Mouse (Mus musculus) layer of hippocampus, postnatal 10 days (tissue): ENCODE results near the gene Mfsd6l. TPM values are rescaled to one million over a fixed set of nuclear protein-coding genes. Genes with fewer than 3 reads are reported as not detected.

Experiments used
- DNase-seq, 2 experiments: peaks; one replicate each; pipeline ENCODE4 v3.0.0; 2021; ENCODE audit warnings: low spot score in 2 of 2
- total RNA-seq, 2 experiments: library from RNA; stranded (reverse); gene quantifications; 2 replicates each; pipeline ENCODE4 v1.2.3; 2021

The Mfsd6l gene
- total RNA-seq, 2 experiments from 2014 or later = 0.16 to 0.23 TPM

DNA sequence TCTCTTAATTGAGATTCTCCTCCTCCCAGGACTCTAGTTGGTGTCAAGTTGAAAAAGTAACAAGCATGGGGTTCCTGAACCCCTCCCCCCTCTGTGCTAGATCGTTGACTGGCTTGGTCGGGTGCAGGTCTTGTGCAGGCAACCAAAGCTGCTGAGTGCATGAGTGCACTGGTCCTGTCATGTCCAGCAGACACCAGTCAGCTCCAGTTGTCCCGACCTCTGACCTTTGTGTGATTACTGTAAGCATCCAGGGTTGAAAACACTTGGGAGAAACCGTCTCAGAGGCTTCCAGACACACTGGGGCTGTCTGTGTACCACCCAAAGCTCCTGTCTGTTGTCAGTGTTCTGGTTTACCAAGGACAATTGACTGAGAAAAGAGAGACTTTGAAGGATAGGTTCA lies 5.6 kb upstream of the Mfsd6l start:
- no peak for DNase-seq

DNA sequence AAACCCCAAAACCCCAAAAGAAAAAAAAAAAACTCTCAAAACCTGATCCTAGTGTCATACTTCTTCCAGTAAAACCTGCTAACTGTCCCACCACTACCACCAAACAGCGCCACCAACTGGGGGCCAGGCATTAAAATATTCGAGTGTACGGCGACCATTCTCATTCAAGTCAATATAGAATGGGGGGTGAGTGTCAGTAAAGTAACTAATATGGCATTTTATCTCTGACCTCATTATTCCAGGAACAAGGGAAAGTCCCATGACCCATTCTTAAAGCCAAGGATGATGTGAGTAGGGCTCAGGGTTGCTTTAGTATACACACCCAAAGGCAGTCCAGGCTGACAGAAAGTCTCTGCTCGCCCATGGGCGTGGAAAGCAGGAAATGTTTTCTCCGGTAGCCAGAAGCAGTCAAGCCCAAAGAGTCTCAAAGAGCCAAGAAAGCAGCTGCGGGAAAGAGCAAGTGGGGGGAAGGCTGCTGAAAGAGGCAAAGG lies 2.0 kb upstream of the Mfsd6l start:
- DNase-seq = peak; percentile 52

DNA sequence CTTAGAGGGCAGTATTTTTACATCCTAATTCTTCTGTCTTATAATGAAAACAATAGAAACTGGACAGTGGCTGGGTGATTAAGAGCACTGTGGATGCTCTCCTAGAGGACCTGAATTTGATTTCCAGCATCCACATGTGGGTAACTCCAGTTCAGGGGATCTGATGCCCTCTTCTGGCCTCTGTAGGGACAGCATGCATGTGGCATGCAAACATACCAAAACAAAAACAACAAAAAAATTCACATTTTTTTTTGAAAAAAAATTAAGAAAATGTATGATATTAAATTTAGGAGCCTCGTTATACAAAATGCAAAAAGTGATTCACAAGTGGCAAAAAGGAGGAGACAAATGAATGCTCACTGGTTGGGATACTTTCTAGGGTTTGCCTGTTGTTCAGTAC lies 3.6 kb downstream of the Mfsd6l start:
- DNase-seq = no peak

DNA sequence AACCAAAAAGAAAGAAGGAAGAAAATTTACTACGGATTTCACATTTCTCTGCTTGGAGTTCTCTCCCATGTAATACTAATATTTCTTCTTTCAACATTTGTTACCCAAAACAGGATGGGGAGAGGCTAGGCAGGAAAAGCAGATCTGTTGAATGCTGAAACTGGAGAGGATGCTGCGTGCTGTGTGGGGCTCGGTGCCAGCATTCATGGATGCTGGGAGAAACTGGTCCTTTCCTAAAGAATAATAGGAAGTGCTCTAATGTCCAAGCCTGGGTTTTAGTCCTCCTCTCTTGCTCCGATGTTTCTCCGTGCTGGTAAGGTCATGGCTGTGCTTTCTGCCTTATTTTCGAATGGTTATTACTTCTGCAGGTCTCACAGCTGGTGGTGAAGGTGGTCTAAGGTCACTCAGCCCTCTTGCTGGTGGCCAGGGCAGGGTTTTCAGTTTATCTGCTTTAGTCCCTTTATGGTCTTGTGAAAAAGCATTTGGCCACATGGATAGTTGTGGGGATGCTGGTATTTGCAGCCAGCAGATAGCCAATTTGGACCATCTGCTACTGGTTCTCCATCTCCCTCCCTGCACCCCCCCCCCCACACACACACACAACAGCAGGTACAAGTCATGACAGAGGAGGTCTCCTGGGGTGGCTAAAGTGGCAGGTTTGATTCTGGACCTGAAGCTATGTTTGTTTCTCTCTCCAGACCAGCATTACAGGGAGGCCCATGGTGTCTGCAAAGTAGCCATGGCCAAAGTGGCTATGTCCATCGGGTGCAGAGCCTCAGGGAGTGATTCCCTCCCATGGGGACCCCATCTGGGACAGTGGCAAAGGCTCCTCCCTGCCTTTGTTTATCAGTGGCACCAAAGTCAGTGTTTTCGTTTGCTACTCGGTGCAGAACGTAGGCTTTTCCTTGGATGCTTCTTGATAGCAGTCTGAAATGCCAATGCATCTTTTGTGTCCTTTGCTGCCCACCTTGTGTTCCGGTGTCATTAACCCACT lies 6.3 kb downstream of the Mfsd6l start:
- DNase-seq = no peak

DNA sequence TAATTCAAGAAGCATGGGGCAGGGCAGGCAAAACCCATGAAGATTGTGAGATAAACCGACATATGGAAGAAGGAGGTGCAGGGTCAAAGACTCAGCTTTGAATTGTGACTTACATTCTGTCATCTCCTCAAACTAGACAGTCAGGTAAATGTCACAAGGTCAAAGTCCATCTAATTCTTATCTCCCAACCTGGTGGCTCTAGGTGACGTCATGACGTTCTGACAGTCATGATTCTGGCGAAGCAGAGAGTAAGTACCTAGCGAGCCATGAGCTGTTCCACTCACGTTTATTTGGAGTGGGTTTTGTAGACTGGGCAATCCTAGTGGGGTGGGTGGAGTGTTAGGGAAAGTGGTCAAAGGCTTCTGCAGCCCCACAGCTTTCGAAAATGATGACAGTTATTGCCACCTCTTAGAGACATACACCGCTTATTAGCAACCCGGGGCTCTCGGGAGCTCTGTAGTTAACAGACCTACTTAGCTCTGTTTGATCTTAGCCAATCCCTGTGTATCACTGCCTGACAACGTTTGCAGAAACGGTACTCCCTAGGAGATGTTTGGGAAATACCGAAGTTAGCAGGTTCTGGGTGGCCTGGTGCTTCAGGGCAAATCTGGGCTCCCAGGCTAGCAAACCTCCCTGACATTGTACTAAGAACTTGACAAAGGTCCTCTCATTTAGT lies 8.5 kb downstream of the Mfsd6l start:
- DNase-seq = no peak

DNA sequence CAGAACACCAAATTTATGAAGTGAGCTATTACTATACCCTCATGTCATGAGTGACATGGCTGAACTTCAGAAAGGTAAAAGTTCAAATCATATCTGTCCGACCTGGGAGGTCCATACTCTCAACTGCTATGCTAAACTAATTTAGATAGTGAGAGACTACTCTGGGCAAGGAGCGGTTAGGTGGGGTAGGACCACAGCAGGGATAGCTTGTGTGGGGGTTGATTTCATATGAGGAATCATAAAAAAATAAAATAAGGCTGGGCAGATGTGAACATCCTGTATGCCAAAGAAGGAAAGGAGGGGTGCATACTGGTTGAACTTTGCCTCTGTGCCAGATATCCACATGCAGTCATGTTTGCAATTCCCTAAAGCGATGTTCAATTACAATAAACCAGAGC lies 9.0 kb downstream of the Mfsd6l start:
- DNase-seq = no peak

DNA sequence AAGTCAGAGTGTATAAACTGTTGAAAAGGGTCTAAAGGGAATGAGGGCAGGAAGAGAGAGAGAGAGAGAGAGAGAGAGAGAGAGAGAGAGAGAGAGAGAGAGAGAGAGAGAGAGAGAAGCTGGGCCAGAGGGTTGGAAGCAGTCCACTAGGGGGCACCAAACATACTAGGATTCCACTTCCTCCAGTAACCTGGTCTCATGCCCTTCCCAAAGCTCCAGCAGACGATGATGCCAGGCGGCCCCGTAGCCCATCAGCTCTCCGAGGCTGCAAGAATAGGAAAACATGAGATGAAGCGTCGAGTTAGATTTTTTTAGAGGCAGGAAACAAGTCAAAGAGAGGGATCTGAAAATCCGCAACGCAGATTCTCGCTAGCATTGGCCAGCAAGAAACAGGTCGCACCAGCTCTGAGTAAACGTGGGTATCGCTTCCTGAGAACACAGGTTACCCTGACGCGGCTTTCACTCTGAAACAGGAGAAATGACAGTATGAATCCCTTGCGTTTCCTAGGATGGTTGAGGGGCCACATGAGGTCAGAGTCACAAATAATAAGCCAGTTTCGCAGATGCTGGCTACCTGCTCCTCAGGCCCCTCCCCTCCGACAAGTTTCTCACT lies 10.6 kb downstream of the Mfsd6l start:
- DNase-seq = peak; percentile 85 to 90

DNA sequence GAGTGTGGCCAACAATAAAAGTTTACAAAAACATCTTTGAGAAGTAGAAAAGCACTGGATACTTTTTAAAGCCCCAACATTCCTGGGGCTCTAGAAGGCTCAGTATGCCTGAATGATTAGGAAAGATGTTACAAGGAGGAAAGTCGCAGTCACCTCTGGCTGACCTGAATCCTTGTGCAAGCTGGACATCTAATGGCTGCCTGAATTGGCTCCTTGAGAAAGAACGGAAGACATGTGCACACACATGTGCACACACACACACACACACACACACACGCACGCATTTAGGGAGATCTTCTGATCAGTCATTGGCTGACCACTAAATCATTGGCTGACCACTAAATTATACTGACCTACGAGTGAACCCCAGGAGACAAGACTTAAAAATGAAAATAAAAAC lies 14.9 kb downstream of the Mfsd6l start:
- no peak for DNase-seq

DNA sequence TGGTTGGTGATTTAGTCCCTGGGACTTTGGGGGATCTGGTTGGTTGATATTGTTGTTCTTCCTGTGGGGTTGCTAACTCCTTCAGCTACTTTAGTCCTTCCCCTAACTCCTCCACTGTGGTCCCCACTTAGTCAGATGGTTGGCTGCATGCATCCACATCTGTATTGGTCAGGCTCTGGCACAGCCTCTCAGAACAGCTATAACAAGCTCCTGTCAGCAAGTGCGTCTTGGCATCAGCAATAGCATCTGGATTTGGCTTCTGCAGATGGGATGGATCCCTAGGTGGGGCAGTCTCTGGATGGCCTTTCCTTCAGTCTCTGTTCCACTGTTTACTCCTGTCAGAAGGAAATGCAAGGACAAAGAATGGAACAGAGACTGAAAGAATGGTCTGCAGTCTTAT lies 21.1 kb downstream of the Mfsd6l start:
- no peak for DNase-seq

DNA sequence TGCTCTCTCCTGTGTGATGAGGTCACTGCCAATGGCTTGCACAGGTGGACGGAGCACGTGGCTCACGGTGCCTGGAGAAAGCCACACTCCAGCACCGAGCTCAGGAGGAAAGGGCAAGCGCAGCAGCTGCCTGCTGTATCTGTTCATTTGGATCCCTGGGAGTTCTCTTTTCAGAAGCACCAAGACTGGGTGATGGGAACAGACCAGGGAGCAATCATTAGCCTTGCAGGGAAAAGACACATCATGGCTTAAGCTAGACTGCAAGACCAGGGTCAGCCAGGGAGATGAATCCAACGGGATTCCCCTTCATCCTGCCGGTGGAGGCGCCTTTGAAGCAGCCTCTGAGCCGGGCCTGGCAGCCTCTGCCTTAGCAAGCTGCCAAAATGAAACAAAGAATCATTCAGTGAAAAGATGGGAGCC lies 23.5 kb downstream of the Mfsd6l start:
- DNase-seq = peak; percentile 71 to 79

DNA sequence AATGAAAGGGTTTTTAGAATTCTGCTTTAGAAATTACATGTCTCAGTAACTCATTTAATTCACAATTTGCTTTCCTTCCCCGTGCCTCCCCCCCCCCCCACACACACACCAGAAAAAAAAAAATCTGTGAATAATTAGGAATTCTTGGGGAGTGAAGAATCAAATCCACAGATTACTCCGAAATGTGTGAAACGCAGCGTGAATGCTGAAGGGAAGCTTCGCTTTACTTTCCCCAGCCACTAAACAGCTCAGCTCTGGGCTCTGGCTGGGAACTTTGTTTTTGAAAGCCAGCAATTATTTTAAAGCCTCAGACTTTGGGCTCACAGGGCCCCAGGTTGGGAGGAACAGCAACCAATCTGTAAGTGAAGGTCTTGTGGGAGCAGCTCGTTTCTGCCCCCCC lies 24.6 kb downstream of the Mfsd6l start:
- DNase-seq = no peak

DNA sequence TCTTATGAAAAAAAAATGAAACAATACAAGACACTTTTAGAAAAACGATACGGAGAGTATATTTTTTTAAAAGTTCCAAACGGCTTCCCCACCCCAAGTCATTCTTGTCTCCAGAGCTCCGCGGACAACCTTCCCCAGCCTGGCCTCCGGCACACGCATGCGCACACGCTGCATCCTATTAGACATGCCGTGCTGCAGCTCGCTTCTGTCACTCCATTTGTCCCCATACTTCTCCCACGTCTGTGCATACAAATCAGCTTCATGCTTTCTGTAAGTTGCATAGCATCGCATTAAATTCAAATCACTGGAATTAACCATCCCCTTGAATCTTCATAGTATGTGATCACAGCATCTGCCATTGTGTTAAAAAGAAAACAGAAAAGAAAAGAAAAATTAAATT lies 27.2 kb downstream of the Mfsd6l start:
- DNase-seq = peak; percentile 33 to 47

DNA sequence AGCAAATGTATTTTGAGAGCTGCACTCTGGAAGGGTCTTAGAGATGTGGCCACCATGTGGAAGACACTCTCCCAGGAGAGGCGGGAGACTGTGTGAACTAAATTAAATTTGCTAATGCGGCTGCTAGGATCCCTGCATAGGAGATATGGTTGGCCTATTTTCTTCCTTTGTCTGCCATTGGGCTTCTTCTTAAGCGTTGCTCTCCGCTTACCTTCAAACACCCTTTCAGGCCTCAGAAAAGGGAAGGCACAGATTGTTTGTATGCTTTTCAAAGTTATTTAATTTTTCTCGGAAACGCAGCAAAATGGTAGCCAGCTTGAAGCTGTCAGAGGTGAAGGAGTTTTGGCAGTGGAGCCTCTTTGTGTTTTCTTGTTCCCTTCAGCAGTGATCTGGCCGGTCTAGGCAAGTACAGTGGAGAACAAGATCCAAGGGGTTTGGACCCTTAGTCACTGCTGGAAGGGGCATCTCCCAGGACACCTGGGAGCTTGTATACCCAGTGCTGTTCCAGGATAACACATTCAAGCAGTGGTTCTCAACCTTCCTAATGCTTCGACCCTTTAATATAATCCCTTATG lies 28.0 kb downstream of the Mfsd6l start:
- no peak for DNase-seq

DNA sequence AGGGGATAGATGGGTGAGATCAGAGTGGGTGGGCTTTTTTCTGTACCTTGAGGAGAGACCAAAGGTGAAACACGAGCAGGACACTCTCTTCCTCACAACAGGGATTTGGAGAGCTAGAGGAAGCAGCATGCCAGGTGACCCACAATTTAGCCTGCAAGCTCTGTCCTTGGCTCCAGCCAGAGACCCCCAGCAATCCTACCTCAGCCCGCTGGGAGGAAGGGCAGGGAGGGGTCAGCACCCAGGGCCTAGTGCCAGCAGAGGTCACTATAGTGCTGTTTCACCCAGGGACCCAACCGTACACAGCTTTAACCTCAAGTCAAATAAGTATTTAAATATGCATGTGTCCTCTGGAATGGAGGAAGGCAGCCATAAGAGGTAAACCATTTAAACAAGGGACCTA lies 29.9 kb downstream of the Mfsd6l start:
- no peak for DNase-seq

DNA sequence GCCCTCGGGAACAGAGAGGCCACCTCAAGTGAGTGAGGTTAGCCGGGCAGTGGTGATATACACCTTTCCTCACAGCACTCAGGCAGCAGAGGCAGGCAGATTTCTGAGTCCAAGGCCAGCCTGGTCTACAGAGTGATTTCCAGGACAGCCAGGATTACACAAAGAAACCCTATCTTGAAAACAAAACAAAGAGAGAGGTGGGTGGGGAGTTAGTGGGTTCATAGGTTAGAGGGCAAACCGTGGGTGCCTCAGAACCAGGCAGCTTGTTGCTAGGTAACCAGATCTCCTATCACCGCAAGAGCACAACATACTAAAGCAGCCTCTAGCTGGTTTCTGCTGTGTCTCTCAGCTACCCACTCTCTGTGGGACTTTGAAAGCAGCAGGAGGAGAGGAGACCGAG lies 30.7 kb downstream of the Mfsd6l start, which contains the start of gene Ccdc42:
Gene Ccdc42, plus strand, starts transcription at position 301 of the 400 bp plus-strand sequence.
- DNase-seq = no peak

DNA sequence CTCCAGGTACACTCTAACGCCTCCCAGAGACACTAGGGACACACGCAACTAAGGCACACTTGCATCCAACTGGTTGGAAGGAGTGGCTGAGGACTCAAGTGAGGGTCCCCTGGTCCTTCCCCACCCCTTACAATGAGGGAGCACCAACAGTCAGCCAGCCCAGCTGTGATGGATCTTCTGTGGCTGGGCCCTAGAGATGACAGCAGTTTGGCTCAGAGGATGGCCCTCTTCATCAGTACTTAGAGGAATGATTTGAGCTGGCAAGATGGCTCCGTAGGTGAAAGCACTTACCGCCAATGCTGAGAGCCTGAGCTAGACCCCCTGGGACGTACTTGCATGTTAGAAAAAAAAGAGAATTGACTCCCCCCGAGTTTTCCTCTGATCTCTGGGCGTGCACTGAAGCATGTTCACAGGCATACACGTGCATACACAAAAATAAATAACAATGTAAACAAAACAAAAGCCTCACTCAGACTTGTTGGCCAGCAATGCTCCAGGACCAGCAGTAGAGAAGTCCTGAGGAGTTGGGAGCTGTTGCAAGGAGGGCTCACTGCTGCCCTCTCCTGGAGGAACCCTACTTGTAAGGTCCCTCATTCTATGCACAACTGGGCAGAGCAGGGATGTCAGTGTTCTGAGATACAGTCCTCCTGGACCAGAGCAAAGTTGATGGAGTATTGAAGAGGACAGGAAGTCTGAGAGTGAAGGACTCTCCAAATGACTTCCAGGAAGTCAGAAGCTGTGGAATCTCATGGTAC lies 33.2 kb downstream of the Mfsd6l start:
- DNase-seq = peak; percentile 80 to 84

DNA sequence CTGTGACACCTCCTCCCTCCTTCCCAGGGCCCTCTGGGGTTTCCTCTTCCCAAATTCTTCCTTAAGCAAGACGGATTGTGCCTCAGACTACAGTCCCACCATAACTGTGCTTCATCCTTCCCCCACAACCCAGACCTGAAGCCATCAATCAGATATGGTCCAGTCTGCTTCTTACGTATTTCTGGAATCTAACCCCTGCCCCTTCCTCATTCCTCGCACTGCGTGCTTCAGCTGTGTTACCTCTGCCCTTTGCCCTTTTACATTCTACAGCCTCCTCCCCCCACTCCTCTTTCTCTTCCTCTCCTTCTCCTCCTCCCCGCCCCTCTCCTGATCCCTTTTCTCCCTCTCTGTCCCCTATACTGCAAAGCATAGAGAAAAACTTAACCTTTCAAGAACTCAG lies 35.7 kb downstream of the Mfsd6l start:
- DNase-seq = no peak

DNA sequence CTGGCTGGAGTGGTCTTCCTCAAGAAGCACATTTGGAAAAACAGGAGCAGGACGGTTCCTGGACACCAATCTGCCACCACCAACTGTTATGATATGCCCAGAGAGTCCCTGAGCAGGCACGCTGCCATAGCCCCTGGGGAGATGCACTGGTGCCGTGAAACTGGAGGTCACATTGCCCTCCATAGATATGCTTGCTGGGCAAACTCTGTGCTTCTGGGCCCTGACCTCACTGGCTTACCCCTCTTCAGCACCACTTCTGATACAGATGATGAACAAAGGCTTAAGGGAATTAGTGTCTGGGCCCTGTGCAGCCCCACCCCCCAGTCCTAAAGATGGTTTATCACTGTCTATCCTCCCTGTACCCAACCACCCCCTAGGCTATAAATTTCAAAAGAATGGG lies 37.3 kb downstream of the Mfsd6l start:
- no peak for DNase-seq

DNA sequence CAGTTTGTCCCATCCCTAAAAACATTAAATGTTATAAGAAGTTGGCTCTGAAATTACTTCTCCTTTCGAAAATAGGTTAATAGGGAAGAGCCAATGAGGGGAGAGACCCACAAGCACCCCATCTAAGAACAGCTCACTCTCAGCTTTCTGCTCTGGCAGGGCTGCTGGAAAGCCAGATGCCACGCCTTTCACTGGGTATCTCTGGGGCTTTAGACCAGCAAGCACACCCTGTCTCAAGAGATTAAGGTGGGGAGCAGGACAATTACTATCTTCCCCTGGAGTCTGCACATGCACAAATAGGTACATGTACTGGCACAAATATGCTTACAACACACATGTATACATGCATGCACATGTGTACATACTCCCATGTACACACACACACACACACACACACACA lies 41.9 kb downstream of the Mfsd6l start:
- DNase-seq = no peak

DNA sequence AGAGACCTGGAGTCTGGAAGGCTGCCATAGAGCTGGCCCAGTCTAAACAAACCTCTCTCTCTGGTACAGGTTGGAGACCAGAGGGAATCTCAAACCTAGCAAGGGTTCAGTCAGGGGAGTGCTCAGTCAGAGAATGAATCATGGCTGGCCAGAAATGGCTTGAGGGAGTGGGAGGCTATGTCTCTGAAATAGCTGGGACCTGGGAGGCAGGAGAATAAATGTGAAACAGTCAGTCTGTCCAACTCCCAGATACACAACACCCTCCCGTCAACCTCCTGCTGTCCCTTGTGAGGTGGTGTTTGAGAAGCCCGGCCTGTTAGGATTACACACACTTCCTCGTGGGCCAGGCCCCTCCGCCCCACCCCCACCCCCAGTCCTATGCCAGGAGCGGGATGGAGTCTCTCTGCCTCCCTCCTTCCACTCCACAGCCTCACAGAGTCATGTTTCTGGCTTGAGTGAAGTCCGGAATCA lies 44.6 kb downstream of the Mfsd6l start:
- DNase-seq = no peak
